Mouse (Mus musculus) telencephalon, adult 2 months (tissue): ENCODE measurements at regions not wholly inside any gene's neighbourhood (a gene's known extent, or its start where the extent isn't known, plus 50 kb on each side); places are given as distances from the start of the nearest gene placed in this dataset.

ENCODE experiments used
- DNase-seq: peaks from one replicate; pipeline ENCODE4 v3.0.0-alpha.2; 2011; ENCODE audit warnings: low read depth, low spot score

DNA sequence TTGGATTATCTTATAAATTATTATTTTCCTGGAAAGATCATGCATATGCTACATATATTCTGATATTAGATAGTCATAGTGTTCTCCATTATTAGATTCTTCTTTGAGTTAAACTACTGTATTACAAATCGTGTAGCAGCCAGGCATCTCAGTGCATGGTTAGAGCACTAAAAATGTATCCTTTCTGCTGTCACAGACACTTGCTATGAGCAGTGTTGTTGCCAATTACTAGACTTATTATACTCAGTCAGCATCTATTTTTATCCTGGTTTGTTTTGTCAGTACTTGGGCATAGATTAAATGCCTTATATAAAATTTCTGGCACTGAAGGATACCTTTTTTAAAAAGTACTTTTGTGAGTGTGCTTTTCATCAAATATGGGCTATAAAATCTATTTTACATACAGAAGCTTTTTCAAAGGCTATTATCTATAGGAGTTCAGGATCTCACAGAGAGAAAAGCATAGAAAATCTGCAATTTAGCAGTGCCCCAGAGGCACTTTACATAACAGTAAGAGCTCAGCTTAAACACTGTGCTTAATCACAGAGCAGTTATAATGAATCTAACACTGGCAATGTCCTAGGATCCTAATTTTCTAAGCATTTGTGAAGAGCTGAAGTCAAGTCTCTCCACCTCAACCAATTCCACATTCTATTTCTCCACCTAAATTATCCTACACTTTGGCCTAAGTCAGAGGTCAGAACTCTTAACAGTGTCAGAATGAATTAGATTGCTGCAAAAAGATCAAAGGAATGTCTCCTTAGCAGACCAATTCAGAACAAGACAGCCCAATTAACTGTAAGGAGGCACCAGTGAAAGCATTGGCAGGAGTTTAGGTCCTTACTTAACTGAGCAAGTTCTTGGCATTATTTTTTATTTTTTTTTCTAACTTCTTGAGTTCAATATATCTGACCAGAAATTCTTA is 301.8 kb upstream of the Tpm3-rs7 start:
- DNase-seq: peak; percentile 29

DNA sequence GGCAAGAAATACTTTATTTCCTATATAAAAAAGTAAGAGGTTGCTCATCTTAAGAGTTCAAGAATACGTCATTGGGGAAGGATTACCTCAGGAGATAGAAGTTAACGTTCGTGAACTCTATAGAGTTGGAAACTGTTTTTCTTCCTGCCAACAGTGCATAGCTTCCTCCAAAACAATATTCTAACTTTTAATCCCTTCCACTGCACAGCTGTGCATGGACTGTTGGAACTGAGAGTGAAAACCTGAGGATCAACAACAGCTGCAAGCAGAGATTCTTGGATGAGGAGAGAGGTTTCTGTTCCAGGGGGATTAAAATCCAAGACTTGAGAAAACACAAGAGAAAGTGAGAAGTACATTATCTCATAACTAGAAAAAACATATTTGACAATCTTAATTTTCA is 288.2 kb upstream of the Tpm3-rs7 start:
- peak; percentile 18 for DNase-seq
